Mouse (Mus musculus): ENCODE data around the gene Pih1d1. TPM values are rescaled to one million over a fixed set of nuclear protein-coding genes. Genes with fewer than 3 reads are reported as not detected.
"Not testable (repeated sequence)": the region's sequence is repeated elsewhere in the genome, so short reads cannot be mapped to it uniquely, and the experiment has no call there.

Pih1d1 gene
- polyA plus RNA-seq, 1 experiment from 2014 or later, result 86.2 TPM

- Histone ChIP-seq H3K4me3 (ENCODE audit: low read depth, low read length) (no peak overlapping the region), H3K4me2 (no peak overlapping the region), H3K9me3 (ENCODE audit: control insufficient read depth, low read length) (peaks cover 11% of the 10 kb centered on the region), H3K9ac (ENCODE audit: low read depth, low read length) (no peak overlapping the region), H3K27ac (ENCODE audit: low read depth, low read length) (no peak overlapping the region), H3K27me3 (replicated peaks; ENCODE audit: control insufficient read depth, insufficient read depth, low read length) (peaks cover 75% of the 10 kb centered on the region), H3K4me1 (replicated peaks; ENCODE audit: control insufficient read depth, insufficient read depth, low read length) (peaks cover 9% of the 10 kb centered on the region), H3K36me3 (ENCODE audit: control insufficient read depth, insufficient read depth, low read length) (no peaks in the 10 kb centered on the region; the same call in 1 of the 2 replicates)
- DNase-seq (ENCODE audit: low spot score), result no peak
- no peak for ATAC-seq (replicated peaks; ENCODE audit: low FRiP score)
- 55% methylated on average over 5 of the region's 5 CpGs for WGBS
Measured at GRCm38 (mm10) chr7:45164833-45165232, 10.7 kb downstream of the Pih1d1 start.

- Histone ChIP-seq H3K4me3 (ENCODE audit: low read depth, low read length) (no peak overlapping the region), H3K9me3 (ENCODE audit: control insufficient read depth, low read length) (peaks cover 14% of the 10 kb centered on the region), H3K9ac (ENCODE audit: low read depth, low read length) (no peak overlapping the region), H3K36me3 (ENCODE audit: control insufficient read depth, insufficient read depth, low read length) (no peaks in the 10 kb centered on the region; the same call in 1 of the 2 replicates), H3K4me2 (no peak overlapping the region), H3K27me3 (replicated peaks; ENCODE audit: control insufficient read depth, insufficient read depth, low read length) (peaks cover 75% of the 10 kb centered on the region), H3K27ac (ENCODE audit: low read depth, low read length) (no peak overlapping the region), H3K4me1 (replicated peaks; ENCODE audit: control insufficient read depth, insufficient read depth, low read length) (peaks cover 9% of the 10 kb centered on the region)
- DNase-seq (ENCODE audit: low spot score), result no peak
- no peak for ATAC-seq (replicated peaks; ENCODE audit: low FRiP score)
- WGBS, result 51% methylated on average over 11 of the region's 11 CpGs
Measured at GRCm38 (mm10) chr7:45165701-45166100, 11.6 kb downstream of the Pih1d1 start.

- Histone ChIP-seq H3K9me3 (ENCODE audit: control insufficient read depth, low read length) (peaks cover 18% of the 10 kb centered on the region), H3K27ac (ENCODE audit: low read depth, low read length) (no peak overlapping the region), H3K27me3 (replicated peaks; ENCODE audit: control insufficient read depth, insufficient read depth, low read length) (peaks cover 81% of the 10 kb centered on the region), H3K4me1 (replicated peaks; ENCODE audit: control insufficient read depth, insufficient read depth, low read length) (peaks cover 9% of the 10 kb centered on the region), H3K36me3 (ENCODE audit: control insufficient read depth, insufficient read depth, low read length) (no peaks in the 10 kb centered on the region), H3K9ac (ENCODE audit: low read depth, low read length) (no peak overlapping the region), H3K4me2 (no peak overlapping the region), H3K4me3 (ENCODE audit: low read depth, low read length) (no peak overlapping the region)
- DNase-seq (ENCODE audit: low spot score) (no peak), ATAC-seq (replicated peaks; ENCODE audit: low FRiP score) (no peak)
- 19% methylated on average over 10 of the region's 10 CpGs for WGBS
Measured at GRCm38 (mm10) chr7:45166950-45167401, 12.9 kb downstream of the Pih1d1 start.

- DNase-seq (ENCODE audit: low spot score) (no peak), ATAC-seq (replicated peaks; ENCODE audit: low FRiP score) (no peak)
- peaks cover 4% of the 10 kb centered on the region for H3K4me1 ChIP-seq (replicated peaks; ENCODE audit: control insufficient read depth, insufficient read depth, low read length)
- no peak overlapping the region; the same call in 1 of the 2 replicates for H3K27ac ChIP-seq (ENCODE audit: low read depth, low read length)
- no peak overlapping the region for H3K4me2 ChIP-seq
- H3K27me3 ChIP-seq (replicated peaks; ENCODE audit: control insufficient read depth, insufficient read depth, low read length), result peaks cover 79% of the 10 kb centered on the region
- no peak overlapping the region for H3K4me3 ChIP-seq (ENCODE audit: low read depth, low read length)
- H3K9me3 ChIP-seq (ENCODE audit: control insufficient read depth, low read length), result peaks cover 18% of the 10 kb centered on the region
- no peak overlapping the region for H3K9ac ChIP-seq (ENCODE audit: low read depth, low read length)
- WGBS, result 6% methylated on average over 19 of the region's 19 CpGs
- no peaks in the 10 kb centered on the region for H3K36me3 ChIP-seq (ENCODE audit: control insufficient read depth, insufficient read depth, low read length)
Measured at GRCm38 (mm10) chr7:45167761-45168445, 13.8 kb downstream of the Pih1d1 start.

- no peak for DNase-seq (ENCODE audit: low spot score)
- no peak for ATAC-seq (replicated peaks; ENCODE audit: low FRiP score)
- Histone ChIP-seq H3K4me1 (replicated peaks; ENCODE audit: control insufficient read depth, insufficient read depth, low read length) (peaks cover 4% of the 10 kb centered on the region), H3K27ac (ENCODE audit: low read depth, low read length) (no peak overlapping the region), H3K9ac (ENCODE audit: low read depth, low read length) (no peak overlapping the region), H3K27me3 (replicated peaks; ENCODE audit: control insufficient read depth, insufficient read depth, low read length) (peaks cover 75% of the 10 kb centered on the region), H3K36me3 (ENCODE audit: control insufficient read depth, insufficient read depth, low read length) (no peaks in the 10 kb centered on the region), H3K9me3 (ENCODE audit: control insufficient read depth, low read length) (peaks cover 18% of the 10 kb centered on the region), H3K4me2 (no peak overlapping the region), H3K4me3 (ENCODE audit: low read depth, low read length) (no peak overlapping the region)
- 8% methylated on average over 24 of the region's 24 CpGs for WGBS
Measured at GRCm38 (mm10) chr7:45168656-45169055, 14.6 kb downstream of the Pih1d1 start.

- DNase-seq (ENCODE audit: low spot score) (no peak), ATAC-seq (replicated peaks; ENCODE audit: low FRiP score) (no peak)
- Histone ChIP-seq H3K9me3 (ENCODE audit: control insufficient read depth, low read length) (peaks cover 18% of the 10 kb centered on the region), H3K36me3 (ENCODE audit: control insufficient read depth, insufficient read depth, low read length) (no peaks in the 10 kb centered on the region), H3K27ac (ENCODE audit: low read depth, low read length) (no peak overlapping the region), H3K9ac (ENCODE audit: low read depth, low read length) (no peak overlapping the region), H3K27me3 (replicated peaks; ENCODE audit: control insufficient read depth, insufficient read depth, low read length) (peaks cover 70% of the 10 kb centered on the region), H3K4me2 (no peak overlapping the region), H3K4me1 (replicated peaks; ENCODE audit: control insufficient read depth, insufficient read depth, low read length) (no peaks in the 10 kb centered on the region), H3K4me3 (ENCODE audit: low read depth, low read length) (no peak overlapping the region)
- 83% methylated on average over 3 of the region's 3 CpGs for WGBS
Measured at GRCm38 (mm10) chr7:45169495-45169894, 15.4 kb downstream of the Pih1d1 start.

GRCm38 (mm10) chr7:45172974-45173373 lies 18.9 kb downstream of the Pih1d1 start:
- no peak for DNase-seq (ENCODE audit: low spot score)
- WGBS, result 52% methylated on average over 7 of the region's 7 CpGs

GRCm38 (mm10) chr7:45173772-45174171 lies 19.7 kb downstream of the Pih1d1 start:
- not testable (repeated sequence) for H3K4me2 ChIP-seq; DNase-seq (ENCODE audit: low spot score); ATAC-seq (replicated peaks; ENCODE audit: low FRiP score); H3K9ac ChIP-seq (ENCODE audit: low read depth, low read length); H3K36me3 ChIP-seq (ENCODE audit: control insufficient read depth, insufficient read depth, low read length); H3K4me1 ChIP-seq (replicated peaks; ENCODE audit: control insufficient read depth, insufficient read depth, low read length); H3K27ac ChIP-seq (ENCODE audit: low read depth, low read length); H3K4me3 ChIP-seq (ENCODE audit: low read depth, low read length)
- peaks cover 70% of the 10 kb centered on the region for H3K27me3 ChIP-seq (replicated peaks; ENCODE audit: control insufficient read depth, insufficient read depth, low read length)
- WGBS, result 42% methylated on average over 1 of the region's 1 CpGs
- peaks cover 16% of the 10 kb centered on the region for H3K9me3 ChIP-seq (ENCODE audit: control insufficient read depth, low read length)

More at GRCm38 (mm10) chr7:45172974-45173373, 18.9 kb downstream of the Pih1d1 start:
- Histone ChIP-seq H3K36me3 (ENCODE audit: control insufficient read depth, insufficient read depth, low read length) (no peaks in the 10 kb centered on the region), H3K27me3 (replicated peaks; ENCODE audit: control insufficient read depth, insufficient read depth, low read length) (peaks cover 70% of the 10 kb centered on the region), H3K4me2 (no peak overlapping the region), H3K27ac (ENCODE audit: low read depth, low read length) (no peak overlapping the region), H3K9ac (ENCODE audit: low read depth, low read length) (no peak overlapping the region), H3K9me3 (ENCODE audit: control insufficient read depth, low read length) (peaks cover 18% of the 10 kb centered on the region), H3K4me3 (ENCODE audit: low read depth, low read length) (no peak overlapping the region), H3K4me1 (replicated peaks; ENCODE audit: control insufficient read depth, insufficient read depth, low read length) (0 out of 2 replicates have a peak, but pooled peaks cover 3% of the 10 kb centered on the region)
- ATAC-seq (replicated peaks; ENCODE audit: low FRiP score), result no peak

All from liver, embryonic 11.5 days (tissue).